Mouse (Mus musculus): ENCODE measurements around the gene Phactr1. TPM values are rescaled to one million over a fixed set of nuclear protein-coding genes. Genes with fewer than 3 reads are reported as not detected.

Phactr1 gene
- total and polyA plus RNA-seq, 2 experiments = 0.16 to 0.28 TPM

DNA sequence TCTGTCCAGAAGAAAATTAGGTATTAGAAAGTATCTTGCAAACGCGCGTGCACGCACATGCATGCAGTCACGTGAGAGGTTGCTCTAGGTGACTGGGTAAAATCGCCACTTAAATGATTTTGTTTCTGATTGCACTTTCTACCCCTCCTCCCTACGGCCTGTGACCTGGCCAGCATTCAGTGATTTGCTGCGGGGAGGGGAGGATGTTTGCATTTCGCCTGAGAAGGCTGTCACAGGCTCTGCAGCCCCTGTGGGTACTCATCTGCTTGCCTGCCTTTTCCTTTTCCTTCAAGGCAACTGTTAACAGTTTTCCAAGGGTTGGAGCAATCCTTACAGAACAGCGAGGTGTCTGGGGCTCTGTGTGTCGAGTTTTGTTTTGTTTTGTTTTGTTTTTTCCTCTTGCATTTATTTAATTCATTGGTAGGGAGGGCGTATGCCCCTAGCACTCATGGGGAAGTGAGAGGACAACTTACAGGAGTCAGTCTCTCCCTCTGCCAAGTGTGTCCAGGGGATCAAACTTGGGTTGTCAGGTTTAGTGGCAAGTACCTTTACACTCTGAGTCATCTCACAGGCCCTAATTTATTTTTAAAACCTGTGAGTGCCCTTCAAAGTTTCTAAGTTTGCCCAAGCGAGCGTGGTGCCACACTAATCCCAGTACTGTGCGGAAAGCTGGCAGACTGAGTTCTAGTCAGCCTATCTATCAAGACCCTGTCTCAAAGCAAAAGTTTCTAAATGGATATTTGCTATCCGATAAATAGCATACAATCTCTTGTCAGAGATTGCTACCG, 443.7 kb downstream of the Phactr1 start:
- Histone ChIP-seq H3K4me1 (ENCODE audit: control insufficient read depth, insufficient read depth, low read length) (no peaks in the 10 kb centered on the region), H3K27ac (replicated peaks; ENCODE audit: insufficient read depth, low read depth, low read length) (no peak overlapping the region), H3K36me3 (ENCODE audit: control insufficient read depth, insufficient read depth, low read length) (no peaks in the 10 kb centered on the region), H3K27me3 (ENCODE audit: control insufficient read depth, insufficient read depth, low read length) (no peaks in the 10 kb centered on the region), H3K9ac (ENCODE audit: low read depth, low read length) (no peak overlapping the region), H3K4me3 (ENCODE audit: insufficient read depth, low read depth, low read length) (no peak overlapping the region), H3K79me2 (ENCODE audit: control insufficient read depth, insufficient read depth, low read length) (no peaks in the 10 kb centered on the region)
- no peak for DNase-seq (ENCODE audit: extremely low read depth, low read depth, low spot score)
- WGBS = 48% methylated on average over 17 of the region's 17 CpGs
- no peak for TF ChIP-seq CTCF (IDR thresholded peaks at IDR 0.05; ENCODE audit: low read depth, low read length)
- no peak for TF ChIP-seq POLR2A (IDR thresholded peaks at IDR 0.05; ENCODE audit: extremely low read depth, insufficient read depth, low read length)

DNA sequence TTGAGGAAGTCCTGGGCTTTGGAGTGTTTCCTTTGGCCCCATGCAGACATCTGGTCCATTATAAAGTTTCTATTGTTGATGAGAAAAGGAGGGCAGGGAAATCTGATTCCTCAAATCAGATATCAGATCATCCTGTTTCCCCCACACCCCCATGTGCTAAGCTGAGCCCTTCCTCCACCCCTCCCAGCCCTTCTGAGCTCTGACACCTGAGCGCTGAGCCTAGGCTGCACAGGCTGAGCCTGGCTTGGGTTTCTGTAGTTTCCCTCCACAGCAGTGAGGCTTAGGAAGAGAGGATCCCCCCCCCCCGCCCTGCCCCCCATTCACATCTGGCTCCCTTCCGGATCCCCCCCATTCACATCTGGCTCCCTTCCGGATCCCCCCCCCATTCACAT, 444.3 kb downstream of the Phactr1 start:
- Histone ChIP-seq H3K4me1 (ENCODE audit: control insufficient read depth, insufficient read depth, low read length) (no peaks in the 10 kb centered on the region), H3K79me2 (ENCODE audit: control insufficient read depth, insufficient read depth, low read length) (no peaks in the 10 kb centered on the region), H3K27ac (replicated peaks; ENCODE audit: insufficient read depth, low read depth, low read length) (no peak overlapping the region), H3K27me3 (ENCODE audit: control insufficient read depth, insufficient read depth, low read length) (no peaks in the 10 kb centered on the region), H3K9ac (ENCODE audit: low read depth, low read length) (no peak overlapping the region), H3K36me3 (ENCODE audit: control insufficient read depth, insufficient read depth, low read length) (no peaks in the 10 kb centered on the region), H3K4me3 (ENCODE audit: insufficient read depth, low read depth, low read length) (no peak overlapping the region)
- DNase-seq (ENCODE audit: extremely low read depth, low read depth, low spot score) = no peak
- no peak for TF ChIP-seq CTCF (IDR thresholded peaks at IDR 0.05; ENCODE audit: low read depth, low read length)
- TF ChIP-seq POLR2A (IDR thresholded peaks at IDR 0.05; ENCODE audit: extremely low read depth, insufficient read depth, low read length) = no peak
- 53% methylated on average over 4 of the region's 4 CpGs for WGBS

DNA sequence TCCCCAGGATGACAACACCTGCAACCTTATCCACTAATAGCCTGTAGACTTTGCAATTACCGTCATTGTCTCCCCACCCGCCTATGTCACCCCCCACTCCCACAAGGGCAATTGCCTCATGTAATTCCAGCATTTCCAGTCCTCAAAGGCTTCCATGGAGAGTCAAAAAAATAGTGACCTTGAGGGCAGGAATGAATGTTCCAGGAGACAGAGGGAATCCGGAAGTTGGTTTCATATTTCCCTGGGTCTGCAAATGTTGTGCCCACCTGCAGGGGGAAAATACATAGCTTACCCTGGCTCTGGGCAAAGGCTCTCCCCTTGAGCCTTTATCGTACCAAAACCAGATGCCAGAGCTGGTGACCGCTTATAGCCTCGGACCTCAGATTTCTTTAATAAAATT, 449.7 kb downstream of the Phactr1 start:
- Histone ChIP-seq H3K27me3 (ENCODE audit: control insufficient read depth, insufficient read depth, low read length) (no peaks in the 10 kb centered on the region), H3K4me3 (ENCODE audit: insufficient read depth, low read depth, low read length) (no peak overlapping the region), H3K36me3 (ENCODE audit: control insufficient read depth, insufficient read depth, low read length) (no peaks in the 10 kb centered on the region), H3K27ac (replicated peaks; ENCODE audit: insufficient read depth, low read depth, low read length) (no peak overlapping the region), H3K9ac (ENCODE audit: low read depth, low read length) (no peak overlapping the region), H3K79me2 (ENCODE audit: control insufficient read depth, insufficient read depth, low read length) (no peaks in the 10 kb centered on the region), H3K4me1 (ENCODE audit: control insufficient read depth, insufficient read depth, low read length) (no peaks in the 10 kb centered on the region)
- no peak for DNase-seq (ENCODE audit: extremely low read depth, low read depth, low spot score)
- TF ChIP-seq CTCF (IDR thresholded peaks at IDR 0.05; ENCODE audit: low read depth, low read length) (no peak), POLR2A (IDR thresholded peaks at IDR 0.05; ENCODE audit: extremely low read depth, insufficient read depth, low read length) (no peak)
- 81% methylated on average over 6 of the region's 6 CpGs for WGBS

DNA sequence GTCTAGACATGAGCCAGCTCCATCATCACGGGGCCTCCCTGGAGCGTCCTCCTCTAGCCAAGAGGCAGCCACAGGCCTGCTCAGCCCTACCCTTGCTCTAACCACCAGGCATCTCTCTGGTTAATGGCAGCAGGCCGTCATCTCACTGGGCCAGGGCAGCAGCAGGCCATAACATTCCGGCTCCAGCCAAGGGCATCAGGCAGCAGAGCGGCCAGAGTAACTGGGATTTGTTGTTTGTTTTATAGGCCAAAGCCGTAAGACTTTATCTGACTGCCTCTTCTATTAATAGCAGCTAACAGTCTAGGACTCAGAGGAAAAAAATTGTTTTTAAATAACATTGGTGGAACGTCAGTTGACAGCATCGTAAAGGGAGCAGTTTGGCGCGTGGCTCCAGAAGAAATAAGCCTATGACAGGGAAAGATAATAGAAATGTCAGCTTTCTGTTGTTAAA, 451.3 kb downstream of the Phactr1 start:
- H3K27me3 ChIP-seq (ENCODE audit: control insufficient read depth, insufficient read depth, low read length) = no peaks in the 10 kb centered on the region
- 83% methylated on average over 10 of the region's 10 CpGs for WGBS
- TF ChIP-seq CTCF (IDR thresholded peaks at IDR 0.05; ENCODE audit: low read depth, low read length) (no peak), POLR2A (IDR thresholded peaks at IDR 0.05; ENCODE audit: extremely low read depth, insufficient read depth, low read length) (no peak)
- no peaks in the 10 kb centered on the region for H3K4me1 ChIP-seq (ENCODE audit: control insufficient read depth, insufficient read depth, low read length)
- no peaks in the 10 kb centered on the region for H3K79me2 ChIP-seq (ENCODE audit: control insufficient read depth, insufficient read depth, low read length)
- H3K27ac ChIP-seq (replicated peaks; ENCODE audit: insufficient read depth, low read depth, low read length) = no peak overlapping the region; the same call in 1 of the 2 replicates
- H3K9ac ChIP-seq (ENCODE audit: low read depth, low read length) = no peak overlapping the region
- no peaks in the 10 kb centered on the region for H3K36me3 ChIP-seq (ENCODE audit: control insufficient read depth, insufficient read depth, low read length)
- H3K4me3 ChIP-seq (ENCODE audit: insufficient read depth, low read depth, low read length) = no peak overlapping the region
- DNase-seq (ENCODE audit: extremely low read depth, low read depth, low spot score) = peak; percentile 24

DNA sequence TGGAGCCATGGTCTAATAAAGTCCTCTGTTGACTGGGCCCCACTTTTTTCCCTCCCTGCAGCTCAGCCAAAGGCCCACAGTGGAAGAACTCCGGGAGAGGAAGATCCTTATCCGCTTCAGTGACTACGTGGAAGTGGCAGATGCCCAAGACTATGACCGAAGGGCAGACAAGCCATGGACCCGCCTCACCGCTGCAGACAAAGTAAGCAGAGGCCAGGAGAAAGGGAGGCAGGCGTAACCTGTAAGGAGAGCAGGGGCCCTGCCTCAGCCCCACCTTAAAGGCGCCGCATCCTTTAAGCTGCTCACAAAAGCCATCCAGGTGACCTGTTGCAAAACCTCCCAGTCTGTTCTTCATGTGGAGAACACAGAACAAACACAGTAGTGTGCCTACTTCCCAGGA, 452.4 kb downstream of the Phactr1 start:
- no peaks in the 10 kb centered on the region for H3K4me1 ChIP-seq (ENCODE audit: control insufficient read depth, insufficient read depth, low read length)
- no peak overlapping the region for H3K27ac ChIP-seq (replicated peaks; ENCODE audit: insufficient read depth, low read depth, low read length)
- TF ChIP-seq POLR2A (IDR thresholded peaks at IDR 0.05; ENCODE audit: extremely low read depth, insufficient read depth, low read length) (no peak), CTCF (IDR thresholded peaks at IDR 0.05; ENCODE audit: low read depth, low read length) (no peak)
- H3K27me3 ChIP-seq (ENCODE audit: control insufficient read depth, insufficient read depth, low read length) = no peaks in the 10 kb centered on the region
- no peak for DNase-seq (ENCODE audit: extremely low read depth, low read depth, low spot score)
- H3K79me2 ChIP-seq (ENCODE audit: control insufficient read depth, insufficient read depth, low read length) = no peaks in the 10 kb centered on the region
- WGBS = 71% methylated on average over 9 of the region's 9 CpGs
- H3K4me3 ChIP-seq (ENCODE audit: insufficient read depth, low read depth, low read length) = no peak overlapping the region
- H3K36me3 ChIP-seq (ENCODE audit: control insufficient read depth, insufficient read depth, low read length) = no peaks in the 10 kb centered on the region
- H3K9ac ChIP-seq (ENCODE audit: low read depth, low read length) = no peak overlapping the region

DNA sequence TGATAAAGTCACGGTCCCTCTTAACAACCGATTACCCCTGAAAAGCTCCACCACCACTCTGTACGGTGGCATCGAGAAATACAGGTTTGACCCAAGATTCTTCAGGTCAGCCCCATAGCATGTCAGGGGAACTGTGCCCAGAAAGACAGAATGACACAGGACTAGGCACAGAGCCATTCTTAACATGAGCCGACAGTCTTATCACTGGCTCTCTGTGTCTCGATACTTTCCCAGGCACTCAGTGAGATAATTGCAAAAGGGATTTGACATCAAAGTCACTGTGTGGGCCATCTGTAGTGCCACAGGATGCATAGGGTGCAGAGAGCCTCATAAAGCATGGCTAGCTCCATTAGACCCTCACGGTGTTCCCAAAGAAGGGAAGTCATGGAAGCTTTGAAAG, 453.0 kb downstream of the Phactr1 start:
- 80% methylated on average over 7 of the region's 7 CpGs for WGBS
- no peaks in the 10 kb centered on the region for H3K79me2 ChIP-seq (ENCODE audit: control insufficient read depth, insufficient read depth, low read length)
- no peak overlapping the region for H3K4me3 ChIP-seq (ENCODE audit: insufficient read depth, low read depth, low read length)
- no peak overlapping the region for H3K27ac ChIP-seq (replicated peaks; ENCODE audit: insufficient read depth, low read depth, low read length)
- H3K36me3 ChIP-seq (ENCODE audit: control insufficient read depth, insufficient read depth, low read length) = no peaks in the 10 kb centered on the region
- TF ChIP-seq CTCF (IDR thresholded peaks at IDR 0.05; ENCODE audit: low read depth, low read length) (no peak), POLR2A (IDR thresholded peaks at IDR 0.05; ENCODE audit: extremely low read depth, insufficient read depth, low read length) (no peak)
- H3K9ac ChIP-seq (ENCODE audit: low read depth, low read length) = no peak overlapping the region
- no peaks in the 10 kb centered on the region for H3K27me3 ChIP-seq (ENCODE audit: control insufficient read depth, insufficient read depth, low read length)
- no peaks in the 10 kb centered on the region for H3K4me1 ChIP-seq (ENCODE audit: control insufficient read depth, insufficient read depth, low read length)
- no peak for DNase-seq (ENCODE audit: extremely low read depth, low read depth, low spot score)
